Mouse (Mus musculus): ENCODE data around the gene Ccdc34. TPM values are rescaled to one million over a fixed set of nuclear protein-coding genes. Genes with fewer than 3 reads are reported as not detected.

Ccdc34 gene
- polyA plus RNA-seq, 1 experiment from 2014 or later, result 14.5 TPM

GRCm38 (mm10) chr2:110220492-110220891 is 202.9 kb downstream of the Ccdc34 start:
- Histone ChIP-seq H3K4me1 (ENCODE audit: insufficient read depth) (no peaks in the 10 kb centered on the region), H3K4me3 (ENCODE audit: low read depth, low read length) (no peak overlapping the region), H3K27me3 (ENCODE audit: insufficient read depth, low read length) (no peaks in the 10 kb centered on the region), H3K9ac (replicated peaks) (no peak overlapping the region), H3K27ac (ENCODE audit: low read depth) (no peak overlapping the region), H3K36me3 (replicated peaks; ENCODE audit: insufficient read depth, low read length) (no peaks in the 10 kb centered on the region), H3K9me3 (ENCODE audit: low read length) (no peaks in the 10 kb centered on the region), H3K4me2 (ENCODE audit: low read depth, low read length) (no peak overlapping the region)
- no peak for DNase-seq
- WGBS (ENCODE audit: insufficient replicate concordance), result 47% methylated on average over 1 of the region's 1 CpGs
- TF ChIP-seq EP300 (IDR thresholded peaks at IDR 0.05; ENCODE audit: low read depth) (no peak), CTCF (IDR thresholded peaks at IDR 0.05; ENCODE audit: low read depth) (no peak)
- ATAC-seq, result no peak

GRCm38 (mm10) chr2:110222793-110223192 is 205.2 kb downstream of the Ccdc34 start:
- 76% methylated on average over 2 of the region's 2 CpGs for whole genome bisulfite sequencing (ENCODE audit: insufficient replicate concordance)
- DNase-seq, result no peak
- Histone ChIP-seq H3K9ac (replicated peaks) (no peak overlapping the region), H3K27ac (ENCODE audit: low read depth) (no peak overlapping the region), H3K4me2 (ENCODE audit: low read depth, low read length) (no peak overlapping the region), H3K36me3 (replicated peaks; ENCODE audit: insufficient read depth, low read length) (no peaks in the 10 kb centered on the region), H3K4me3 (ENCODE audit: low read depth, low read length) (no peak overlapping the region), H3K9me3 (ENCODE audit: low read length) (no peaks in the 10 kb centered on the region), H3K27me3 (ENCODE audit: insufficient read depth, low read length) (no peaks in the 10 kb centered on the region), H3K4me1 (ENCODE audit: insufficient read depth) (no peaks in the 10 kb centered on the region)
- ATAC-seq, result no peak
- TF ChIP-seq EP300 (IDR thresholded peaks at IDR 0.05; ENCODE audit: low read depth) (no peak), CTCF (IDR thresholded peaks at IDR 0.05; ENCODE audit: low read depth) (no peak)

Other genes starting within 250 kb of the Ccdc34 start
- gene Lin7c, start 127.0 kb upstream of the Ccdc34 start, polyA plus RNA-seq (2015; fragmentation: Nextera tagmentation; extraction: Ambion mirVana), result 16.2 and 17.5 TPM in 2 replicates
- gene Lgr4, start 100.2 kb upstream of the Ccdc34 start, polyA plus RNA-seq (2015; fragmentation: Nextera tagmentation; extraction: Ambion mirVana), result 3.9 and 4.2 TPM in 2 replicates